Mouse (Mus musculus): Measurements from ENCODE around the gene Ccdc107. TPM values are rescaled to one million over a fixed set of nuclear protein-coding genes. Genes with fewer than 3 reads are reported as not detected.

Gene Ccdc107
- total RNA-seq, 2 experiments from 2014 or later: 33.3 to 36.9 TPM

DNA sequence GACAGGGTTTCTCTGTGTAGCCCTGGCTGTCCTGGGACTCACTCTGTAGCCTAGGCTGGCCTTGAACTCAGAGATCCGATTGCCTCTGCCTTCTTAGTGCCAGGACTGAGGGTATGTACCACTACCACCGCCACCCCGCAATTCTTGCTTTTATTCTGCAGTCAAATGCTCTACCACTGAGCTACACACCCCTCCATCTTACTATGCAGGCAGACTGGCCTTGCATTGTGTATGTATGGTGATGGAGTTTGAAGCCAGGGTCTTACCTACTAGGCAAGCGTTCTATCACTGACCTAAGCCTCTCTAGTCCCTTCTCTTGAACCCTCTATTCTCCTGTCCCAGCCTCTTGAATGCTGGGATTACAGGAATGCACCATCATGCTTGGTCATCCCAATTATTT is 20.6 kb downstream of the Ccdc107 start:
- no peak for DNase-seq

DNA sequence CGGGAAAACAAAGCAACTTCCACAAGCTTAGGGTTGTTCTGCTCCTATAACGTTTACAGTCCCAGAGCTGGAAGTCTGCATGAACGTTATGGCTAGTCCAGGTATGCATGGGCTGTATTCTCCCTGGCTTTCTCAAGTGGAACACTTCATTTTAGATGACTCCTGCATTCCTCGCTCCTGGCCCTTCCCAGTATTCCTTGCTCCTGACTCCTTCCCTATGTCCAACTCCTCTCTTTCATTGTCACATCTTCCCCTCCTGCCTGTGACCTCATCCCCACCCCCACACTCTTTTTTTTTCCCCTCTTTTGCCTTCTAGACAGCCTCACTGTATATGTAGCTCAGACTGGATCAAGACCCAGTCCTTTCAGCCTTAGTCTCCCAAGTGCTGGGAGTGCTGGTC is 21.1 kb downstream of the Ccdc107 start:
- DNase-seq: no peak

DNA sequence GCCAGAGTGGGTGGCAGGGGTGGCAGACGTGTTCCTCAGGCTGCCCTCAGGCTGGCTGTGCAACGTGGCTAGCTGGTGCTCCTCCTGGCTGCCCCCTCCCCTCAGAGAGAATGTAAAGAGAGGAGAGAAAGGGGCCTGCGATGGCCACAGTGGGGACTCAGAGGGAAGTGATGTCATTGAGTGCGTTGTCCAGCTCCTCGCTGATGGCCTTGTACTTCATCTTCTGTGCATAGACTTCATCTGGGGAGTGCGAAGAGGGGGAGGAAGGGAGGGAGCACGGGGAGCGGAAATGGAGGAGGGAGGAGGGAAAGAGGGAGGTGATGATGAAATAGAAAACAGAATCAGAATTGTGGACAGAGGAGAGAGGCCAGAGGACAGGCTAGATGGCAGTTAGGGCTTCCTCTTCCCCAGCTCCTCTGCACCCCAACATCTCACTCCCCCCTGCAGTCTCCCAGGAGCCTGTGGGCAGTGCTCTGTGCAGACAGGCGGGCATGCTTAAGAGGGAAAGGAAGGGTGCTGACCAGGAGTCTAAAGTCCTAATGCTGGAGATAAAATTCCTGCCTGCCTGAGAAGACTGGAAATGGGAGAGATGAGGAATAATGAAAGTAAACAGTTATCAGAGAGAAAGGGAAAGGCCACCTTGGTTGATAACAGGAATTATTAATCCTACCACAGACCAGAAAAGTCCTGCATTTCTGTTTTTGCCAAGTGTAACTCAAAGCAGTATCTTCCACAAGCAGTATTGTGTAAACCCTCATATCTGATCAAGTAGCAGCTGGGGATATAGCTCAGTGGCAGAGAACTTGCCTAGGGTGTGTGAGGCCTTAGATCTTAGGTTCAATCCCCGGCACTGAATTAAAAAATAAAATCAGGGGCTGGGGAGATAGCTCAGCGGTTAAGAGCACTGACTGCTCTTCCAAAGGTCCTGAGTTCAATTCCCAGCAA is 23.3 kb downstream of the Ccdc107 start:
- no peak for DNase-seq

DNA sequence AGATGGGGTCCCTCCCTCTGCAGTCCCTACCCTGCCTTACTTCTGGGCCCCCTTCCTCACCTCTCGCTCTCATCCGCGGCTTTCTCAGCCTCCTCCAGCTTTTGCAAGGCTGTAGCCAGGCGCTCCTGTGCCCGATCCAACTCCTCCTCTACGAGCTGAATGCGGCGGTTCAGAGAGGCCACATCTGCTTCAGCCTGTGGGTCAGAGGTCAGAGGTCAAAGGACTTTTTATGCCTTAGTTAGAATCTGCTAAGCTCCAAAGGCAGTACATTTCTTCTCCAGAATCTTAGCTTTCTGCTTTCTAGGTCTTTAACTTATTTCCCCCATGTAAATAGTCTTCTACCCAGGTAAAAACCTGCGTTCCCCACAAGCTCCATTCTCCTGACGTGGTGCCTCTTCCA is 26.9 kb downstream of the Ccdc107 start:
- peak; percentile 8 for DNase-seq

GRCm38 (mm10) chr4:43519956-43520355 is 27.3 kb downstream of the Ccdc107 start:
- peak; percentile 96 for DNase-seq

- DNase-seq: peak; percentile 38
Measured at GRCm38 (mm10) chr4:43527880-43528279, 35.2 kb downstream of the Ccdc107 start.

DNA sequence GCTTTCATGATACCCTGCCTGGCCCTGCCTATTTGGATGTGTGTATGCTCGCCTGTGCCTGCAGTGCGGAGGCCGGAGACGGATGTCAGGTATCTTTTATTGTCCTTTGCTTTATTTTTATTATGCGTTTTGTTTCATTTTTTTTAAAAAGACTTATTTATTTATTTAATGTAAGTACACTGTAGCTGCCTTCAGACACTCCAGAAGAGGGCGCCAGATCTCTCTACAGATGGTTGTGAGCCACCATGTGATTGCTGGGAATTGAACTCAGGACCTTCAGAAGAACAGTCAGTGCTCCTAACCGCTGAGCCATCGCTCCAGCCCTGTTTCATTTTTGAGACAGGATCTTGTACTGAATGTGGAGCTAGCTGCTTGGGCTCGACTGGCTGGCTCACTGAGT is 35.8 kb downstream of the Ccdc107 start:
- no peak for DNase-seq

DNA sequence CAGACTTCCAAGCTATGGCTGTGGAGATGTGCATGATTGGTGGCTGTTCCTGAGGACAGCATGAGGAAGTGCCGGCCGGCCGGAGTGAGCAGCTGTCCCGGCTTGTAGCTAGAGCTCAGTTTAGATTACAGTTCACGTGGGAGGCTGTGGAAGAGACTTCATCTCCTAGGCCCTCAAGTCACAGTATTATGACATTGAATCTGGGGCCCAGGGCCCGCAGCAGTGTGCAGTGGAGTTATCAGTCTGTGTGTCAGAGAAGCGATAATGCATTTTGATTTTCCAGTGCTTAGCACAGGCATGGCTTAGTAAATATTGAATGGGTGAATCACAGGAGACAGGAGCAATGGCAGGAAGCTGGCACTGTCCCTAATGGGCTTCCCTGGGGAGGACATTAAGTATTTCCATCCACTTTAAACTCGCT is 37.4 kb downstream of the Ccdc107 start:
- DNase-seq: no peak

GRCm38 (mm10) chr4:43530581-43530980 is 37.9 kb downstream of the Ccdc107 start:
- peak; percentile 83 for DNase-seq

GRCm38 (mm10) chr4:43533270-43533669 is 40.6 kb downstream of the Ccdc107 start:
- no peak for DNase-seq

- no peak for DNase-seq
Measured at GRCm38 (mm10) chr4:43535628-43536027, 42.9 kb downstream of the Ccdc107 start.

GRCm38 (mm10) chr4:43536031-43536430 is 43.3 kb downstream of the Ccdc107 start:
- no peak for DNase-seq

DNA sequence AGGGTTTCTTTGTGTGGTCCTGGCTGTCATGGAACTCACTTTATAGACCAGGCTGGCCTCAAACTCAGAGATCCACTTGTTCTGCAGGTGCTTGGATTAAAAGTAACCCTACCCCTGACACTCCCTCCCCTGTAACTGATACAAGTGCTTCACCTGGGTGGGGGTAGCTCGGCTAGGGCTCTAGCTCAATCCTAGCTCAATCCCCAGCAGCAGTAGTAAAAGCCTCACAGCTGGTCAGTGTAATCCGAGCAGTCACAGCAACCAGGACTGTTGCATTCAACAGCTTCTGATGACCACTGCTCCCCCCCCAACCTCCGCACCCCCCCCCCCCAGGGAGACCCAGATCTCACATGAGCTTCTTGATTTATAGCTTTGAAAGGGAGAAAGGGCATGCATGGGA is 49.3 kb downstream of the Ccdc107 start:
- DNase-seq: no peak

Other genes with a start within 250 kb of the Ccdc107 start
- gene Atp8b5, start 225.7 kb upstream of the Ccdc107 start, total RNA-seq (2021): under 1 TPM; 0.05 to 0.14 TPM
- 10 to 100 TPM; 39.5 to 41.2 TPM for gene Rusc2, start 110.9 kb upstream of the Ccdc107 start, total RNA-seq (2021)
- gene Fam166b, start 63.8 kb upstream of the Ccdc107 start, total RNA-seq (2021): not detected
- gene Tesk1, start 51.0 kb upstream of the Ccdc107 start, total RNA-seq (2021): 10 to 100 TPM; 41.2 to 45.4 TPM
- under 1 TPM; 0.56 to 0.69 TPM for gene Cd72, start 38.3 kb upstream of the Ccdc107 start, total RNA-seq (2021)
- not detected for gene Sit1, start 9.2 kb upstream of the Ccdc107 start, total RNA-seq (2021)
- 10 to 100 TPM; 14.0 to 15.7 TPM for gene Arhgef39, start 6.8 kb downstream of the Ccdc107 start, total RNA-seq (2021)
- gene Car9, start 14.1 kb downstream of the Ccdc107 start, total RNA-seq (2021): under 1 TPM; 0.74 to 0.97 TPM
- gene Tpm2, start 30.9 kb downstream of the Ccdc107 start, total RNA-seq (2021): 100 to 1,000 TPM; 104 to 136 TPM
- gene Creb3, start 69.4 kb downstream of the Ccdc107 start, total RNA-seq (2021): 10 to 100 TPM; 53.2 to 53.4 TPM
- 100 to 1,000 TPM; 184 to 187 TPM for gene Tln1, start 69.8 kb downstream of the Ccdc107 start, total RNA-seq (2021)
- gene Rgp1, start 85.8 kb downstream of the Ccdc107 start, total RNA-seq (2021): 10 to 100 TPM; 38.6 to 39.1 TPM
- gene Gba2, start 86.0 kb downstream of the Ccdc107 start, total RNA-seq (2021): 10 to 100 TPM; 17.7 to 17.8 TPM
- under 1 TPM in 1 of 2 experiments, not detected in 1; 0.52 TPM for gene Msmp, start 91.6 kb downstream of the Ccdc107 start, total RNA-seq (2021)
- gene Npr2, start 139.0 kb downstream of the Ccdc107 start, total RNA-seq (2021): 10 to 100 TPM; 35.1 to 35.8 TPM
- gene Spag8, start 160.7 kb downstream of the Ccdc107 start, total RNA-seq (2021): under 1 TPM in 1 of 2 experiments, not detected in 1; 0.32 TPM
- 10 to 100 TPM; 92.2 to 98.4 TPM for gene Hint2, start 163.6 kb downstream of the Ccdc107 start, total RNA-seq (2021)
- gene Tmem8b, start 176.1 kb downstream of the Ccdc107 start, total RNA-seq (2021): 10 to 100 TPM; 15.4 to 17.9 TPM
- gene Fam221b, start 176.2 kb downstream of the Ccdc107 start, total RNA-seq (2021): under 1 TPM in 1 of 2 experiments, not detected in 1; 0.23 TPM
- gene Olfr70, start 207.9 kb downstream of the Ccdc107 start, total RNA-seq (2021): not detected
- not detected for gene Olfr71, start 217.4 kb downstream of the Ccdc107 start, total RNA-seq (2021)
- gene Hrct1, start 234.3 kb downstream of the Ccdc107 start, total RNA-seq (2021): 1 to 10 TPM; 3.2 to 3.4 TPM
- gene Spaar, start 237.1 kb downstream of the Ccdc107 start, total RNA-seq (2021): 1 to 10 TPM; 2.0 to 2.3 TPM